Mouse (Mus musculus) inflammation-experienced regulatory T-cells, adult 6 months (primary cell): ENCODE results near the gene Glipr2. TPM values are rescaled to one million over a fixed set of nuclear protein-coding genes. Genes with fewer than 3 reads are reported as not detected.

Source experiments
- ATAC-seq: one replicate; pipeline ENCODE4 v1.8.0; 2017
- polyA plus RNA-seq, 3 experiments: library from polyadenylated mRNA; unstranded; fragments of 100-300 nt; shearing (Covaris generic); gene quantifications; one replicate each; pipeline ENCODE4 v1.2.1; 2017

Glipr2 gene
- polyA plus RNA-seq, 3 experiments from 2014 or later = 153 to 302 (median 185) TPM

DNA sequence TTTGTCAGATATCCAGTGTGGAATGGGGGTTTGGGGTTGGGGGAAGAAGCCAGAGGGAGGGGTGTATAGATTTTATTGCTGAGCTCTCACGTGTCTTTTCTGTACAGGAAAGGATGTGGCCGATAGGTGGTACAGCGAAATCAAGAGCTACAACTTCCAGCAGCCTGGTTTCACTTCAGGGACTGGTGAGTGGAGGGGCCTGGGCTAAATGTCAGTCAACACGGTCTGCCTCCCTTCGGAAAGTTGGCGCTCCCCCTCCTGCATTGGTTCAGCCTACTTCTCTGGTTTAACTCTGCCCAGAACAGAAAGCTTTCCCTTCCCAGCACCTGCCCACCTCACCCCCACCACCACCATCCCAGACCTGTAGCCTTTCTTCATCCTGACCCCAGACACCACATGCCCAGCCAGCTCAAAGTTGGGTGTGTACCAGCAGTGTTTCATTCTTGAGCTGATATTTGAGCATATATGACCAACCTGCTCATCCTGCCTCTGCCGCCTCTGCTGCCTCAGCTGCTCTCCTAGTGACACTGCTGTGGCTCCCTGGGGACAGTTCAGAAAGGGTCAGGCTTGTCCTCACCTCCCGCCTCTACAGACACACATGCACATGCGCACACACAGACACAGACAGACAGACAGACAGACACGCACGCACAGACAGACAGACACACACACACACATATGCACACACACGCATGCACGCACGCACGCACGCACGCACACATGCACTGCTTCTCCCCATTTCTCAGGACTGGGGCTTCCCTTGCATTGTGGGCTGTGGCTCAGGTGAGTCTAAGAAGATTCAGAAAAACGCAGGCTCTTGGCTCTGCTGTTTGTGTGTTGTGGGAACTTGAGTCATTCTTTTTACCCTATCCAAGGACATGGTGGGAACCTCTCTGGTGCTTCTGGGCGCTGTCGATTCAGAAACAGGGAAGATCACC, 13.5 kb downstream of the Glipr2 start:
- peak; percentile 33 for ATAC-seq

DNA sequence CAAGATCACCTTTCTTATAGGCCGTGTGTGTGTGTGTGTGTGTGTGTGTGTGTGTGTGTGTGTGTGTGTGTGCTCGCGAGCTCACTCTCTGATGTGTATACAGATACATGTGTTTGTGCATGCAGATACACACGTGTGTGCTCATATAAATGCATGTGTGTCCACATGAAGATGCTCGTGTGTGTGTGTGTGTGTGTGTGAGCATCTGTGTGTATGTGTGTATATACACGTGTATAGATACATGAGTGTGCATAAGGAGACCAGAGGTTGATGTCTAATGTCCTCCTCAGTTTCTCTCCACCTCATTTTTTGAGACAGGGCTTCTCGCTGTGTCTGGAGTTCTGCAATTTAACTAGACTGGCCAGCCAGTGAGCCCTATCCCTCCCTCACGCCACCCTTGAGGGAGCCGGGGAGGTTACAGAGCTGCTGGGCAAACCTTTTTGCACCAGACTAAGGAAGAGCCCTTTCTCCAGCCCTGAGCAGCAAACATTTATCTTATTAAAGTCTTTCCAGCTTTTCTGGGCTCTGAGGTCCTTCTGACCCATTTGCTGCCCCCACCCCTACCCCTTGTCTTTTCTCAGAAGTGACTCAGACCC, 14.4 kb downstream of the Glipr2 start:
- ATAC-seq = no peak

DNA sequence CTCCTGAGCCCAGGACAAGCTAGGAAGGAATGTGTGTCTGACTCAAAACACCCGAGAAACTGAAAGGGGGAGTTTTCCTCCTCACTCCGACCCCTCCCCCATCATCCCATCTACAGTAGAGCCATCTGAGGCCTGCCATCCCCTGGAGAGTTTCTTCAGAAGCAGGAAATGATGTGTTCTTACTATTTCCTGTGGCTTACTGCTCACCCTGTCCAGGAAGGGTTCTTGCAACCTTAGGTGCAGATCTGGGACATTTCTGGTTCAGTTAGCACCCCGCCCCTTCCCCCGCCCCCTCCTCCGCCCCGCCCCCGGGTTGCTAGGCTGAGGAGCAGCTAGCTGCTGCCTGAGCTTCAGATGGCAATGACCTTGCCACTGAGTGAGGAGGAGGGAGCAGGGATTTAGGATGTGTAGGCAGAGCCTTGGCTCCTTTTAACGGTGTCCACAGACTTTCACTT, 15.0 kb downstream of the Glipr2 start:
- ATAC-seq = peak; percentile 82

DNA sequence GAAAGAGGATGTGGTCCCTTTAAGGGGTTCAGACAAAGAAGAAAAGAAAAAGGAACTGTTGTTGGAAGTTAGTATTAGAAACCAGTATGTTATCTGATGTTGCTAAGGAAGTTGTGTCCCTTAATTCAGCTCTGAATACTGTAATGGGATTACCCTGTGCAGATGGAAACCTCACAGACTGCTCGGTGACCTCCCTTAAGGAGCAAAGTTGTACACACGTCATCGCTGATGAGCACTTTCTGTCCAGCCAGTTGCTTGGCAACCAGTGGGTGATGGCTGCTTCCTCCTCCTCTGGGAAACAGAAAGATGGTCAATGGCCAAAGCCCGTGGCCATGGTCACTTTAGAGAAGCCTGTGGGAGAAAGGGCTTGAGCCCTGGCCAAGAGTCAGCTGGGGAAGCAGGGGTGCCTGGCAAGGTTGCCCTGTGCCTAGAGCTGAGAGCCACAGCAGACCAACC, 16.4 kb downstream of the Glipr2 start:
- ATAC-seq = peak; percentile 66

DNA sequence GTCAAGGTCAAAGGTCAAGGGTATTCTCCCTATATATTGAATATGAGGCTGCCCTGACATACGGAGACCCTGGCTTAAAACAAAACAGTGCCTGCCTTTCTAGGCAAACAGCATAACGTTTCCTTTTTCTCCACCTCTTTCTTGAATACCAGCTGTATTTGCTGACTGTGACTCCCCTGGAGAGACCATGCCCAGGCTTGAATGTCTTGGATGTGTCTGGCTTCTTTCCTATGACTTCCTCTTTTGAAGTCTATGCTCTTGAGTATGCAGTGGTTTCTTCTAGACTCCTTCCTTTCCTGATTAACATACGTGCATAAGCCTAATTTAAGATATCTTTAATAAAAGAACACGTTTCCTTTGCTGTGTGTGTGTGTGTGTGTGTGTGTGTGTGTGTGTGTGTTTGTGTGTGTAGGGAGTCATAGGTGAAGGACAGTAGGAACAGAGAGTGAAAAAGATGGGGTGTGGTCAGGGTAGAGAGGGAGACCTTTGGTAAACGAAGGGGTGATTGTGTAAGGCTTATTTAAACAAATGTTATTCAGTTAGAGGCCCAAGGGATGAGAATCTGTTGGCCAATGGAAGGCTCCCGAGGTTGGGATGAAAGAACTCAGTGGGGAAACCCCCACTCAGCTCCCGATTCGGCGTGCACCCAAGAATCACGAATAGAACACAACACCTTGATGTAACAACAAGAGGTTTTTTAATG, 17.9 kb downstream of the Glipr2 start:
- no peak for ATAC-seq

DNA sequence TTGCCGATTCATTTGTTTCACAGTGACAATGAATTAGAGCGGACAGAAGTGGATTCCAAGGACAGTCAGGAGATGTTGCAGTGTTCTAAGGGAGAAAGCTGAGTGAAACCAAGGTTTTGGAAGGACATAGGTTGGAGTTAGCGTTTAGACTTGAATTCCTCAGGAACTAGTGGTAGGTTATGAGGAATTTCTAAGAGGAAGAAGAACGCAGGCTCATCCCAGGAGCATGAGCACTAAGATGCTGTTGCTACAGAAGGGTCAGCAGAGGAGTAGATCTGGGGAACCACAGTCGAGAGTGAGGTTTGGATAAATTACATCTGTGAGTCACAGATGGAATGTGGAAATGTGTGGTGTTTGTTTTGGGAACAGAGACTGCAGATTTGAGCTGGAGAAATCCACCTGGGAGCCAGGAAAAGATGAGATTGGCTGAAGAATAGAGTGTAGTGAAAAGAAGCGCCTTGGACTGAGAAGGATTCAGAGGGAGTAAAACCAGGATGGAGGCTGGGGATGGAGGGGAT, 19.1 kb downstream of the Glipr2 start:
- ATAC-seq = no peak

DNA sequence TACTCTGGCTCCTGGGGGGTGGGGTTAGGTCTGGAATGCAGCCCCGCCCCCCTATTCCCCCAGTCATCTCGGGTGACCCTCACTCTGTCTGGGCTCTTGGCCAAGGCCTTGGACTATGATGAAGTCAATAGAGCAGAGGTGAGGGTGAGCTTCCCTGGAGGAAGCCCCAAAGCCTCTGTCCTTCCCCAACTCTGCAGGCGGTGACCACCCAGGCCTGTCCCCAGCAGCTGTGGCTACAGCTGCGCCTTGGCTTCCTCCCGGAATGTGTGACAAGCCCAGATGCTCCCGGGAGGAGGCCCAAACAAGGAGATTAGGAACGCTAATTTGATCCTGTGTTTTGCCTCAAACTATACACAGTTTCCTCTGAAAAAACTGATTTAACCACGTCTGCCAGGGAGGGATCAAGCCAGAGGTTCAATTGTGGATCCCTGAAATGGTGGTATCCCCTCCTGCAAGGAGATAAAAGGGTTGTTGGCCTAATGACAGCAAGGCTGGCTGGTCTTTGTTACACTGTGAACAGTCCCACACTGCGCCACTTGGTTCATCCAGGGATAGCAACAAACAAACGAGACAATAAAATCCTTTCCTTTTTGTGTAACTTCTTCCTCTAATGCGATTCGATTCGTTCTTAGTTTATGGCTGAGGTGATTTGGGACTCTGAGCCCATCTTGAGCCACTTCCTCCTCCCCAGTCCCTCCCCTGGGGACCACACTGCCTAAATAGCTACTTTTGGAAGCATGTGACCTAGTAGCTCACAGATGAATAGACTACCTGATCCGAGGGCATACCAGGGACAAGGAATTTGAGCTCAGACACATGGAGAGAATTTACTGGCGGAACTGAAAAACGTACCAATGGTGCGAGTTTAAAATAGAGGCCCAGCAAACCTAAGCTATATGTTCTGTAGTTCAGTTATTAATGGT, 21.6 kb downstream of the Glipr2 start:
- ATAC-seq = no peak

DNA sequence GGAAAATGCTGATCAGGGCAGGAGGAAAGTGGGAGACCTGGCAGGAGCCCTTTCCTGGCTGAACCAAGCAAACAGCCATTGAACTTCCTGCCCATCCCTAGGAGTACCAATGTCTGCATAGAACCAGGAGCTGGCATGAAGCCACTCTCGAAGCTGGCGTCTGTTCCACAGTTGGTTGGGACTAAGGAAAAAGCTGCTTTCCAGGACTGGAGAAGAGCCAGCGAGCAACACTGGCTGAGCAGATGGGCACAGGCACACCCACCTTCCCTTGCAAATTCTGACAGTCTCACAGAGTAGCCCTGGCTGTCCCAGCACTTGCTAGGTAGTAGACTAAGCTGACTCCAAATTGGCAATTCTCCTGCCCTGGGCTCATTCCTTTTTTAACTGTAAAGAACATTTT, 22.5 kb downstream of the Glipr2 start:
- no peak for ATAC-seq

DNA sequence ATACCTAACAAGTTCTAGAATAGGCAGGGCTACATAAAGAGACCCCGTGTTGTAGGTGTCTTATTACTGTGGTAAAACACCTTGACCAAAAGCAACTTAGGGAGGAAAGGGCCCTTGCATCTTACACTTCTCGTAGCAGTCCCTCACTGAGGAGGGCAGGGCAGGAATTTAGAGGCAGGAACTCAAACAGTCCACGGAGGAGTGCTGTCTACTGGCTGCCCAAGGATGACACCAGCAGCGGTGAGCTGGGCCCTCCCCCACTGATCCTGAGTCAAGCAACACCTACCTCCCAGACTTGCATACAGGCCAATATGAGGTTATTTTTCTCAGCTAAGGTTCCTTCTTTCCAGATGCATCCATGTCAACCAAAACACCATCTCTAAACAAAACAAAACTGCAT, 23.0 kb downstream of the Glipr2 start:
- no peak for ATAC-seq

DNA sequence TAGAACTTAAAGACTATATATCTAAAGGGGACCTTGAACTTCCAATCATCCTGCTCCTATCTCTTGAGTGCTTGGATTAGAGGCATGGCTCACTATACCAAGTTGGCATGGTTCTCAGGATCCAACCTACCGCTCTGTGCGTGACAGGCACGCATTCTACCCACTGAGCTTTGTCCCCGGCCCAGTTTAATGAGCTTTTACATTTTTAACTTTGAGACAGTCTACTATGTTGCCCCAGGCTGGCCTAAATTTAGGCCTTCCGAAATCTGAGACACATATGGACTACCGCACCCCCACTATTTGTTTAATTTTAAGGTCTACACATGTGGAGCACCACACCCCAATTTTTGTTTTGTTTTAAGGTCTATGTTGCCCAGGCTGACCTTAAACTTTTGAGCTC, 23.6 kb downstream of the Glipr2 start:
- ATAC-seq = no peak

DNA sequence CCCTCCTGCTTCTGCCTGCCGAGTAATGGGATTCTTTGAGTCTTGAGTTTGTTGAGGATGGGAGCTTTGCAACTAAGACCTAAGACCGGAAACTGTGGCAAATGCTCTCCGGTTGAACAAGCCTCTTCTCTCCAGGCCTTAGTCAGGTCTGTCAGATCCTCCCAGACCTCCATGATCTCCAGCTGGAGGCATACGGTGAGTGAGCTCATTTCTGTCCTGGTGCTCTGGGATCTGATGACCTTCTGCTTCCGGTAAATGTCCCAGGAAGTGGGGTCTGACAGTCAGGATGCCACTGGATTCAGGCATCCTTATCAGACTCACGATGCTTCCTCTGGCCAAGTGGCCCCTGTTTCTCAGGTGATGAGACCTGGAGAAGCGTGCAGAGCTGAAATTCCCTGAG, 24.1 kb downstream of the Glipr2 start:
- ATAC-seq = no peak

DNA sequence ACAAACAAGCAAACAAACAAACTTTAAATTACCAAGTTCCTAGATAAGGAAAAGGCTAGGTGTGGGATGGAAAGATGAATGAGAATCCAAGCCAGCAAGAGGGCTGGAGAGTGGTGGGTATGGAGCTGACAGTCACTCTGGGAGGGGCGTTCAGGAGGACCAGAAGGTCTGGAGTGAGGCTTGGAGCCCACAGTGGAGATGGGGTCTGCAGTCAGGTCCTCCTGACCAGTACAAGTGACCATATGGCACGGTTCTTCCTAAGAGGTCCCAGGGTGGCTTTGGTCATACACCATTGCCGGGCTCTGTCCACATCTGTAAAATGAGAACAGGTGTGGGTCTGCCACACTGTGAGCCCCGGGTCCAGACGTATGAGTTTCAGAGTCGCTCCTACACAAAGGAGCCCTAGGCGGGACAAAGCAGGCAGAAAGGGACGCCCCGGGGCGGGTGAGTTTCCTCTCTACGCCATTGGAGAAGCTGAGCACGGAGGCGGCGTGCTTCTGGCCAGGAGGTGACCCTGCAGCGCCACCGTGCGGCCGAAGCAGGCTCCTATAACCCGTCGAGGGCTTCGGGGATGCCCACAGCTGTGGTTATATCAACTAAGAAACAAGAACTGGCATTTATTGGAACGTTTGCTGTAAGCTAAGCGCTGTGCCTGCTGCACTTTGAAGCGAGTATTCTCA, 25.0 kb downstream of the Glipr2 start:
- peak; percentile 97 for ATAC-seq

DNA sequence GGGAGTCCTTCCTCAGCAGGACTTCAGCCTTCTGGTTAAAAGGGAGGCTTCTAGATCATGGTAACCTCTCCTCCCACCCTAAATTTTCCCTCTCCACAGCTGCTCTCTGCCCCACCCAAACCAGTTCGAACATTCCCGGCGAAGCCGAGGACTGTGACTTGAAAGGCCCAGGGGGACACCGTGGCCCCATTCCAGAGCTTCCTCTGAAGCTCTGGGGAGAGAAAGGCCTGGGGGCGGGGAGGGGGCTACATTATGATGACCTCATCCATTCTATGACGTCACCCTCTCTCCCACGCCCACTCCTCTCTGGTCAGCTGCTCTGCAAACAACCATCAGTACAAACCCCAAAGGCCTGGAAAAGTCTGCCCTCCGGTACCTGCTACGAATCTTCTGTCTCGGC, 26.0 kb downstream of the Glipr2 start, which contains the start of gene Ccin:
Gene Ccin (plus strand): TSS at position 303 of the 400 bp plus-strand sequence.
- no peak for ATAC-seq

DNA sequence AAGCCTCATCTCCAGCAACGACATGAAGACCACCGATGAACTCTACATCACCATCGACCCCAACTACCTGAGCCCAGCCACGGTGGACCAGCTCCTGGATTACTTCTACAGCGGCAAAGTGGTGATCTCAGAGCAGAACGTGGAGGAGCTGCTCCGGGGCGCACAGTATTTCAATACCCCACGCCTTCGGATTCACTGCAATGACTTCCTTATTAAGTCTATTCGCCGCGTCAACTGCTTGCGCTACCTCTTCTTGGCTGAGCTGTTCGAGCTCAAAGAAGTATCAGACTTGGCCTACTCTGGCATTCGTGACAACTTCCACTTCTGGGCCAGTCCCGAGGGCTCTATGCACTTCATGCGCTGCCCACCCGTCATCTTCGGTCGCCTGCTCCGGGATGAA, 26.6 kb downstream of the Glipr2 start:
- ATAC-seq = no peak

DNA sequence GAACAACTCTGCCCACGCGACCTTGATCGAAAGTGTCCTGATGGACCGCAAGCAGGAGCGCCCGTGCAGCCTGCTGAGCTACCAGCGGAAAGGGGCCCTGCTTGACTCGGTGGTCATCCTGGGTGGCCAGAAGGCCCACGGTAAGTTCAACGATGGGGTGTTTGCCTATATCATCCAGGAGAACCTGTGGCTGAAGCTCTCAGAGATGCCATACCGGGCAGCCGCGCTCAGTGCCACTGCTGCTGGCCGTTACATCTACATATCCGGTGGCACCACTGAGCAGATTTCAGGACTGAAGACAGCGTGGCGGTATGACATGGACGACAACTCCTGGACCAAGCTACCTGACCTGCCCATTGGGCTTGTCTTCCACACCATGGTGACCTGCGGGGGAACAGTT, 27.1 kb downstream of the Glipr2 start:
- ATAC-seq = no peak

DNA sequence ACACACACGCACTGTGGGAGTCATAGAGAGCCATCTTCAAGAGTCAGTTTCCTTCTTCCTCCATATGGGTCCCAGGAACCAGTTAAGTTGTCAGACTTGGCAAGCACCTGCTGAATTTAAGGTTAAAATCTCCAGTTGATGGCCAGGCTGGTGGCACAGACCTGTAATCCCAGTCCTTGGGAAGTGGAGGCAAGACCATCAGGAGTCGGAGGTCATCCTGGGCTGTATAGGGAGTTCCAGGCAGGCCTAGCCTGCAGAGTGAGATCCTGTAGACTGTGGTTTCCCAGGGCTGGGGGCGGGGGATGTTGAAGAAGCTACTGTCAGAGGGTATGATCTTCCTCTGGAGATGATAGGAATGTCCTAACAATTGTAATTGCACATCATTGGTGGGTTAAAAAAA, 31.8 kb downstream of the Glipr2 start:
- ATAC-seq = no peak

DNA sequence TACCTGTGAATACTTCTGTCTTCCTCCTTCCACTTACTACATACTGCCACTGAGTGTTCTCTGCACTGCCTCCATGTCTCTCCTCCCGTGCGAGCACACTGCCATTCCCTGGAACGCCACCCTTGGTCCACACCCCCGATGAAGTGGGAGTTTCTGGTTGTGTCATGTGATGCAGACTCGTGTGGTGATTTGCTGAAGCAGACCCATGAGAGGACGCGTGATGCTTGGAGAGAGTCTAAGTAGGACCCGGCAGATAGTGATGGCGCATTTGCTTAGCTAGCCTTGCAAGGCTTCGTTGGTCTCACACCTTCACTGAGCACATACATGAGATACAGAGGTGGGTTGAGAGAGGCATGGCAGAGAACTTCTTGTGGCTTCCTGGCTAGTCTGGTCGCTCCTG, 35.9 kb downstream of the Glipr2 start:
- ATAC-seq = no peak

DNA sequence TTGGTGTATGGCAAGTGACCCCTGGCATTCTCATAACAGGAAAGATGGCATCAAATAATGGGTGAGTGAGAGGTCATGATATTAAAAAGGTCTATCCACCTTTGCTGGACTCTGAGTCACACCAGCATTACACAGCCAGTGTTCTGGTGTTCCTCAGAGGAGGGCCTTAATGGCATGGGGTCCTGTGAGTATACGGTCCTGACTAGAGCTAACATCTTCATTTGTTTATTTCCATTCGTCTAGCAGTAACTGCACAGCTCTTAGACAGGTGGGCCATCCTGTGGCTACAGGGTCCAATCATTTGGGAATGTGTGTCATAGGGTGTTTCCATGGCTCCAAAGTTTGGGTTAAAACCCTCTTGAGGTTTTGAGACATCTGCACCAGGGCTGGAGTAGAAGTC, 37.1 kb downstream of the Glipr2 start:
- ATAC-seq = no peak

DNA sequence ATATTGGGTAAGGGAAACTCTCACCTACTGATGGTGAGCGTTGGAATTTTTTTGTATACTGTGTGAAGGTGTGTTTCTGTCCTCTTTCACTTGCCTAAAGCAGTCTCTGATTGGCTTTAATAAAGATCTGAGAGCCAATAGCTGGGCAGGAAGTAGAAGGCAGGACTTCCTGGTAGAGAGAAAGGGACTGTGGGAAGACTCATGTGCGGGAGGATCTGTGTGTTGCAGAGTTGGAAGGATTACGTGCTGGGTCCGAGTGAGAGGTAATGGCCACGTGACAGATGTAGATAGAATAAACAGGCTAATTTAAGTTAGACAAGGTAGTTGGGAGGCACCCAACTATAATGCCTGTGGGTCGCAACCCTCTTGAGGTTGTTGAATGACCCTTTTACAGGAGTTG, 46.4 kb downstream of the Glipr2 start:
- ATAC-seq = no peak

DNA sequence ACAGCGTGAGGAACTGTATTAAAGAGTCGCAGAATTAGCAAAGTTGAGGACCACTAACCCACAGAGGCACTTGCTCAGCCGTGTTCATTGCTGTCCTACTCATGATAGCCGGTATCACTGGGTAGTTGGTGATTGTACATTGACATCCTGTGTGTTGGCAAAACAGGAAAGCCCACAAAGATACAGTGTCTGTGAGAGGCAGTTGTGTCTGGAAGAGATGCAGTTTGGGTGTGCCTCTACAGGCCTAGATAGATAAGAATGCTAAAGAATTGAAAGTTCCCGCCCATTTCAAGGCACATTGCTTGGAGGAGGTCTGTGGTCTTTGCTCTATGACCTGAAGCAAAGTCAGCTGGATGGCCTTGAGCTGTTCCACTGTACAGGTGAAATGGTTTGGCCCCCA, 46.9 kb downstream of the Glipr2 start, which contains the start of gene Clta:
Gene Clta (plus strand): TSS at position 327 of the 400 bp plus-strand sequence.
- no peak for ATAC-seq
